Mouse (Mus musculus): ENCODE measurements around the gene Grb10. TPM values are rescaled to one million over a fixed set of nuclear protein-coding genes. Genes with fewer than 3 reads are reported as not detected.

Gene Grb10
- polyA plus RNA-seq, 1 experiment from 2014 or later: 45.9 TPM

DNA sequence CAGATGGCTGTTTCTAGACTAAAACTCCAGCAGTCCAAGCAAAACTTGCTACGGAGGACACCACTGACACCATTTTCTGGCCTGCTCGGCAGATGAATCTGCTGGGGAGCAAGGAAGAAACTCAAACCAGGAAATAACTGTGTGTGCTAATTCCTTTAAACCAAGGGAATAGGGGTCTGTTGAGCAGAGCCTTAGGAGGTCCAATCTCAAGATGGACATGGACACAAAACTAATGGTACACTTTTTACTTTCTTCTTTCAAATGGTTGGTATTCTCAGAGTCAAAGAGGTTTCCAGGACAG, 80.5 kb downstream of the Grb10 start:
- Histone ChIP-seq H3K27me3 (replicated peaks; ENCODE audit: control insufficient read depth, insufficient read depth, low read length) (no peaks in the 10 kb centered on the region), H3K4me3 (ENCODE audit: low read depth, low read length) (no peak overlapping the region), H3K27ac (ENCODE audit: low read depth, low read length) (no peak overlapping the region), H3K4me2 (replicated peaks; ENCODE audit: low read depth) (no peak overlapping the region), H3K9ac (ENCODE audit: low read depth, low read length) (no peak overlapping the region), H3K4me1 (replicated peaks; ENCODE audit: control insufficient read depth, insufficient read depth, low read length) (0 out of 2 replicates have a peak, but pooled peaks cover 5% of the 10 kb centered on the region), H3K9me3 (ENCODE audit: control insufficient read depth) (no peaks in the 10 kb centered on the region), H3K36me3 (ENCODE audit: control insufficient read depth, insufficient read depth) (no peaks in the 10 kb centered on the region; the same call in 1 of the 2 replicates)
- WGBS: 91% methylated on average over 2 of the region's 2 CpGs
- no peak for TF ChIP-seq CTCF (IDR thresholded peaks at IDR 0.05; ENCODE audit: low read depth)
- no peak for ATAC-seq

DNA sequence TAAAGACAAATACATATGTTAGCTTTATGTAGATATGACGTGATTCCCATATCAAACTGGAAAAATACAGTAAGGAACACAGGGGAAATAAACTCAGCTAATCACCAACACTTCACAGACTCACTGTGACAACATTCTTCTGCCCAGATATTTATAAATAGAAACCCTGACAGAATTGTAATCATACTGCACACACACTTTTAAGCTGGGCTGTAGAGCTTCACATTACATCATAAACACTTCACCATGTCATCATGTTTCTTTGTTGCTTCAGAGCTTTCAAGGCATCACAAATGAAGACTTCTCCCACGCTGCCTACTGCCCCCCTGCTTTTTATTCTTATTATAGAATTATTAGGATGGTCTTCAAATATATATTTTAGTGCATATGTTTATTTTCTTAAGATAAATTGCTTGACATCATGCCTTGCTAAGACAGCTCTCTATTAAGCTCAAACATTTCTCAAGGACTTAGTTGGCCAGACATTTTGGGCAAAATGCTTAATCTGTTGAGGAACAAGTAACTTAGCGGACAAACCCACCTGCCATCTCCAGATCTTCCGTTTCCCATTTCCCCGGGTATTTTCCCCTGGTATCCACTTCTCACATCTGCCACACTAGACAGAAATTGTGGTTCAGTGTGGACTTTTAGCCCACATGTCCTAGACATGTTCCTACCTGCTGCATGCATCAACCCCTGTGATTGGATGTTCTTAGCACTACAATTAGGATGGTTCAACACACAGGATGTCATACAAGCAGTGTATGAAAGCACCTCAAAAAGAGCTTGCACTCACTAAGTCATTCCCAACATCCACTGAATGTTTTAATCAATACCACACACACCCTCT, 81.0 kb downstream of the Grb10 start:
- WGBS: 76% methylated on average over 5 of the region's 5 CpGs
- no peak overlapping the region for H3K27ac ChIP-seq (ENCODE audit: low read depth, low read length)
- H3K4me2 ChIP-seq (replicated peaks; ENCODE audit: low read depth): no peak overlapping the region
- 0 out of 2 replicates have a peak, but pooled peaks cover 5% of the 10 kb centered on the region for H3K4me1 ChIP-seq (replicated peaks; ENCODE audit: control insufficient read depth, insufficient read depth, low read length)
- H3K27me3 ChIP-seq (replicated peaks; ENCODE audit: control insufficient read depth, insufficient read depth, low read length): no peaks in the 10 kb centered on the region
- no peaks in the 10 kb centered on the region for H3K9me3 ChIP-seq (ENCODE audit: control insufficient read depth)
- no peak overlapping the region for H3K9ac ChIP-seq (ENCODE audit: low read depth, low read length)
- no peak for ATAC-seq
- TF ChIP-seq CTCF (IDR thresholded peaks at IDR 0.05; ENCODE audit: low read depth): no peak
- no peaks in the 10 kb centered on the region; the same call in 1 of the 2 replicates for H3K36me3 ChIP-seq (ENCODE audit: control insufficient read depth, insufficient read depth)
- H3K4me3 ChIP-seq (ENCODE audit: low read depth, low read length): no peak overlapping the region

DNA sequence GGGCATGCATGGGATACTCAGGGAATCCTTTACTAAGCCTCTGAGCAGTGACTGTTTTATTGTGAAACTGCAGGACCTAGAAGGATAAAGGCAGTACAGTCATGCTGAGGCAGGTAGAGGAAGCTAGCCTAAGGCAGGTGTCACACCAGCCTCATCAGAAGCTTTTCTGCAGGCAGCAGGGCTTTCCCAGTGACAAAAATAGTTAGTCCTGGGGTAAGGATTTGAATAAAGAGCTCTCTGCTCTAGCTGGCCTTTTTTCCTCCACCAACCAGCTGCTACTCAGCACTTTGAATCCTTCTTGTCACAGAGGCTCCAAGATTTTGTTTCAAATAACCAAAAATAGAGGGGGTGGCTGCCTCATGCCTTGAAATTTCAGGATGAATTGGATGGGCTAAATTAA, 82.7 kb downstream of the Grb10 start:
- Histone ChIP-seq H3K9me3 (ENCODE audit: control insufficient read depth) (no peaks in the 10 kb centered on the region), H3K36me3 (ENCODE audit: control insufficient read depth, insufficient read depth) (no peaks in the 10 kb centered on the region; the same call in none of the 2 replicates), H3K27me3 (replicated peaks; ENCODE audit: control insufficient read depth, insufficient read depth, low read length) (no peaks in the 10 kb centered on the region), H3K4me3 (ENCODE audit: low read depth, low read length) (no peak overlapping the region), H3K9ac (ENCODE audit: low read depth, low read length) (no peak overlapping the region), H3K27ac (ENCODE audit: low read depth, low read length) (peak overlapping the region; percentile 15; the same call in 1 of the 2 replicates), H3K4me1 (replicated peaks; ENCODE audit: control insufficient read depth, insufficient read depth, low read length) (no peaks in the 10 kb centered on the region), H3K4me2 (replicated peaks; ENCODE audit: low read depth) (no peak overlapping the region)
- no peak for ATAC-seq
- TF ChIP-seq CTCF (IDR thresholded peaks at IDR 0.05; ENCODE audit: low read depth): no peak

DNA sequence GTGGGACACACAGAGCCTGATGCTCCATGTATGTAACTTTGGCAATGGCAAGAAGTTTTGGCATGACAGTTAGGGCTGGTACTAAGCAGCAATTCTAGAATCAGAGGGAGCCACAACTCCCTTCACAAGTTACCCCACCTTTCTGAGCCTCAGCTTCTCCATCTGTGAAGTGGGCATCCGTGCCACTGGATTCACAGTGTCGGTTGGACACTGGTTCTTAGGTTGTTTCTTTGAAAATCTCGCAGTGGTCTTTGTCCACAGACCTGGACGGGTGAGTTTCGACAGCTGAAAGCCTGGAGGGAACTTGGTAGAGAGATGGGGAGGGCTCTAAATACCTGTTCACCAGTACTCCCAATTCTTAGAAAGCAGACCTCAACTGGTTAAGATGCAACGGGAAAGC, 83.9 kb downstream of the Grb10 start:
- H3K4me3 ChIP-seq (ENCODE audit: low read depth, low read length): no peak overlapping the region
- H3K4me2 ChIP-seq (replicated peaks; ENCODE audit: low read depth): no peak overlapping the region
- no peak for ATAC-seq
- WGBS: 91% methylated on average over 6 of the region's 6 CpGs
- H3K27ac ChIP-seq (ENCODE audit: low read depth, low read length): no peak overlapping the region
- H3K36me3 ChIP-seq (ENCODE audit: control insufficient read depth, insufficient read depth): no peaks in the 10 kb centered on the region; the same call in none of the 2 replicates
- no peaks in the 10 kb centered on the region for H3K27me3 ChIP-seq (replicated peaks; ENCODE audit: control insufficient read depth, insufficient read depth, low read length)
- no peak for TF ChIP-seq CTCF (IDR thresholded peaks at IDR 0.05; ENCODE audit: low read depth)
- H3K4me1 ChIP-seq (replicated peaks; ENCODE audit: control insufficient read depth, insufficient read depth, low read length): no peaks in the 10 kb centered on the region
- H3K9ac ChIP-seq (ENCODE audit: low read depth, low read length): no peak overlapping the region
- no peaks in the 10 kb centered on the region for H3K9me3 ChIP-seq (ENCODE audit: control insufficient read depth)

DNA sequence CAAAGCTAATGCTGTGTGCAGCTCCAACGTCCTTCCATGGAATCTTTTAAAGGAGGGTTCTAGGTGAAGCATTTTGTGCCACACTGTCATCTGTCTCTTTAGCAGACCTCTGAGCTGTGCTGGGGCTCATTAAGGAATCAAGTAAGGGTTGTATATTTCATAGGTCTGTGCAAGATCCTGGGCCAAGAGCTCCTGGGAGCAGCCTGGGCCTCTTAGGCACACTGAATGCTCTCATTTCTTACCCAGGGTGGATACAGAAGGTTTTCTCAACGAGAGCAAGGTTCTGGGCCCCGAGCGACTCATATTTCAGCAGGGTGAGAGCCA, 84.4 kb downstream of the Grb10 start:
- H3K4me2 ChIP-seq (replicated peaks; ENCODE audit: low read depth): no peak overlapping the region

DNA sequence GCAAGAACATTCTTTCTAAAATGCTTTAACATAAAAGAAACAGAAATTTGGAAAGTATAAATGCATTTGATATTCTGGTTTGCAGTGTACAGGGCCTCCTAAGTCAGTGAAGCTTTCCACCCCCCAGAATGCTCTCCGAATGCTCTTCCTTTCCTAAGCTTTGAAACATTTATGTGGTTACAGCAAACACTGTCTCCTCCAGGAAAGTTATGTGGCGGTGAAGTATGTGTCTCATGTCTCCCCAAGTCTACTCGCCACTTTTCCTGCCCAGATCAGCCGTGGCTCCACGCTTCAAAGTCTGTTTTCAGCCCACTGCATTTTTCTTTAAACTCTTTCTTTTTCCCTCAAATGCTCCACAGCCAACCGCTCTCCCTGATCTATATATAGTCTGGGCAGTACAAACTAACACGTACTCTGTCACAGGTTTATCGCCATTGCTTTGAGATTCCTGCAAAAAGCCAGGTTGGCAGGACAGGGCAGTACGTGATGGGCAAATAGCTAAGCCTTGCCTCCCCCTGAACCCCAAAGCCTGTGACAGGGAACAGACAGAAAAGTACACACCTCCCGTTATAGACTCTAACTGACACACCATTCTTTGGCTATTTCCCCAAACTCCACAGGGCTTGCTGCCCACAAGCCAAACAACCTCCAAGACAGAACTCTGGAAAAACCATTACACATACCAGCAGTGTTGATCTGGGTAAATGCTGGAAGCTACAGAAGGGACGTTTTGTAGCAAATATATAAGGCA, 84.9 kb downstream of the Grb10 start:
- H3K9ac ChIP-seq (ENCODE audit: low read depth, low read length): no peak overlapping the region
- ATAC-seq: no peak
- peaks cover 5% of the 10 kb centered on the region for H3K4me1 ChIP-seq (replicated peaks; ENCODE audit: control insufficient read depth, insufficient read depth, low read length)
- WGBS: 71% methylated on average over 11 of the region's 11 CpGs
- H3K36me3 ChIP-seq (ENCODE audit: control insufficient read depth, insufficient read depth): no peaks in the 10 kb centered on the region; the same call in none of the 2 replicates
- H3K4me3 ChIP-seq (ENCODE audit: low read depth, low read length): no peak overlapping the region
- 0 out of 2 replicates have a peak overlapping the region, but pooled peaks have one; percentile 9 for H3K27ac ChIP-seq (ENCODE audit: low read depth, low read length)
- no peaks in the 10 kb centered on the region for H3K9me3 ChIP-seq (ENCODE audit: control insufficient read depth)
- no peak overlapping the region for H3K4me2 ChIP-seq (replicated peaks; ENCODE audit: low read depth)
- TF ChIP-seq CTCF (IDR thresholded peaks at IDR 0.05; ENCODE audit: low read depth): no peak
- no peaks in the 10 kb centered on the region for H3K27me3 ChIP-seq (replicated peaks; ENCODE audit: control insufficient read depth, insufficient read depth, low read length)

More for the DNA sequence above, 84.4 kb downstream of the Grb10 start:
- Histone ChIP-seq H3K27ac (ENCODE audit: low read depth, low read length) (0 out of 2 replicates have a peak overlapping the region, but pooled peaks have one; percentile 9), H3K27me3 (replicated peaks; ENCODE audit: control insufficient read depth, insufficient read depth, low read length) (no peaks in the 10 kb centered on the region), H3K36me3 (ENCODE audit: control insufficient read depth, insufficient read depth) (no peaks in the 10 kb centered on the region; the same call in none of the 2 replicates), H3K4me1 (replicated peaks; ENCODE audit: control insufficient read depth, insufficient read depth, low read length) (peaks cover 3% of the 10 kb centered on the region), H3K9ac (ENCODE audit: low read depth, low read length) (no peak overlapping the region), H3K9me3 (ENCODE audit: control insufficient read depth) (no peaks in the 10 kb centered on the region), H3K4me3 (ENCODE audit: low read depth, low read length) (no peak overlapping the region)
- TF ChIP-seq CTCF (IDR thresholded peaks at IDR 0.05; ENCODE audit: low read depth): no peak
- 75% methylated on average over 4 of the region's 4 CpGs for WGBS
- no peak for ATAC-seq

Measured in intestine, postnatal 0 days (tissue).